Mouse (Mus musculus): ENCODE results near the gene Tjp2. TPM values are rescaled to one million over a fixed set of nuclear protein-coding genes. Genes with fewer than 3 reads are reported as not detected.
"Not testable (repeated sequence)": the region's sequence is repeated elsewhere in the genome, so short reads cannot be mapped to it uniquely, and the experiment has no call there.

Tjp2 gene
- total RNA-seq (2021): 10 to 100 TPM in 1 of 2 experiments, 1 to 10 TPM in 1; 10.0 to 12.5 TPM
- long read RNA-seq, experiment 1, full-length matches to known transcripts: 6 of 23 reads
- long read RNA-seq, experiment 1, partial matches to known transcripts: 6 of 23 reads
- long read RNA-seq, experiment 1, other reads (novel, unspliced or antisense): 11 of 23 reads
- long read RNA-seq, experiment 2, full-length matches to known transcripts: 4 of 14 reads
- long read RNA-seq, experiment 2, partial matches to known transcripts: 4 of 14 reads
- long read RNA-seq, experiment 2, other reads (novel, unspliced or antisense): 6 of 14 reads

- DNase-seq: peak; percentile 53
Measured at GRCm38 (mm10) chr19:24224500-24225304, at the start of gene Tjp2. TSS of gene Tjp2 (minus strand) at chr19:24225030.

GRCm38 (mm10) chr19:24274281-24274680, 49.5 kb upstream of the Tjp2 start:
- no peak for DNase-seq

GRCm38 (mm10) chr19:24271746-24272426, 47.1 kb upstream of the Tjp2 start:
- peak; percentile 84 for DNase-seq

- peak; percentile 10 for DNase-seq
Measured at GRCm38 (mm10) chr19:24271326-24271725, 46.5 kb upstream of the Tjp2 start.

- no peak for DNase-seq
Measured at GRCm38 (mm10) chr19:24268531-24268930, 43.7 kb upstream of the Tjp2 start.

GRCm38 (mm10) chr19:24266046-24266830, 41.4 kb upstream of the Tjp2 start:
- no peak for DNase-seq

GRCm38 (mm10) chr19:24264991-24265390, 40.2 kb upstream of the Tjp2 start:
- peak; percentile 79 for DNase-seq

GRCm38 (mm10) chr19:24262736-24263135, 37.9 kb upstream of the Tjp2 start:
- DNase-seq: no peak

GRCm38 (mm10) chr19:24259390-24260351, 34.8 kb upstream of the Tjp2 start:
- DNase-seq: no peak

GRCm38 (mm10) chr19:24258368-24258767, 33.5 kb upstream of the Tjp2 start:
- DNase-seq: no peak

GRCm38 (mm10) chr19:24257962-24258361, 33.1 kb upstream of the Tjp2 start:
- no peak for DNase-seq

GRCm38 (mm10) chr19:24253657-24254260, 28.9 kb upstream of the Tjp2 start:
- no peak for DNase-seq

GRCm38 (mm10) chr19:24251869-24252268, 27.0 kb upstream of the Tjp2 start:
- DNase-seq: no peak

- DNase-seq: no peak
Measured at GRCm38 (mm10) chr19:24243340-24243739, 18.5 kb upstream of the Tjp2 start.

GRCm38 (mm10) chr19:24241799-24242546, 17.1 kb upstream of the Tjp2 start:
- no peak for DNase-seq

- no peak for DNase-seq
Measured at GRCm38 (mm10) chr19:24241271-24241670, 16.4 kb upstream of the Tjp2 start.

- no peak for DNase-seq
Measured at GRCm38 (mm10) chr19:24238011-24238410, 13.2 kb upstream of the Tjp2 start.

- DNase-seq: not testable (repeated sequence)
Measured at GRCm38 (mm10) chr19:24232356-24232755, 7.5 kb upstream of the Tjp2 start.

GRCm38 (mm10) chr19:24225305-24225696, 471 bp upstream of the Tjp2 start:
- no peak for DNase-seq

GRCm38 (mm10) chr19:24223851-24224251, 979 bp downstream of the Tjp2 start:
- no peak for DNase-seq
